Mouse (Mus musculus) limb, embryonic 13.5 days (tissue): ENCODE measurements around the gene Ppard. TPM values are rescaled to one million over a fixed set of nuclear protein-coding genes. Genes with fewer than 3 reads are reported as not detected.

Source experiments
- ATAC-seq: fragments of 200-750 bp; cut with Nextera tagmentation; 2 replicates; pipeline ENCODE4 v1.8.0; 2017; ENCODE audit warnings: low read depth, moderate number of reproducible peaks, moderate TSS enrichment; ENCODE audit not compliant: low FRiP score
- H3K27ac ChIP-seq: fragments of 300-500 bp; sonication (generic); 2 replicates; pipeline ENCODE4 v1.5.1; 2015; ENCODE audit warnings: inconsistent platforms, mild to moderate bottlenecking, moderate library complexity
- H3K27me3 ChIP-seq: fragments of 300-500 bp; sonication (generic); 2 replicates; pipeline ENCODE4 v1.6.1; 2015; ENCODE audit warnings: mild to moderate bottlenecking, inconsistent platforms
- H3K36me3 ChIP-seq: fragments of 300-500 bp; sonication (generic); 2 replicates; pipeline ENCODE4 v1.6.1; 2015; ENCODE audit warnings: inconsistent platforms, mild to moderate bottlenecking, moderate library complexity
- H3K4me1 ChIP-seq: fragments of 300-500 bp; sonication (generic); 2 replicates; pipeline ENCODE4 v1.6.1; 2015; ENCODE audit warnings: inconsistent platforms
- H3K4me2 ChIP-seq: fragments of 300-500 bp; sonication (generic); replicated peaks from 2 replicates; pipeline ENCODE4 v1.6.1; 2015; ENCODE audit warnings: inconsistent platforms, mild to moderate bottlenecking, moderate library complexity
- H3K4me3 ChIP-seq: fragments of 300-500 bp; sonication (generic); 2 replicates; pipeline ENCODE4 v1.5.1; 2015; ENCODE audit warnings: moderate library complexity, mild to moderate bottlenecking, inconsistent platforms
- H3K9ac ChIP-seq: fragments of 300-500 bp; sonication (generic); 2 replicates; pipeline ENCODE4 v1.6.1; 2015; ENCODE audit warnings: mild to moderate bottlenecking, inconsistent platforms
- H3K9me3 ChIP-seq: fragments of 300-500 bp; sonication (generic); 2 replicates; pipeline ENCODE4 v1.6.1; 2016; ENCODE audit warnings: inconsistent platforms
- WGBS: fragments of 180-500 bp; shearing (Covaris S2); methylation state at CpG from one replicate; pipeline ENCODE4 v1.1.7; 2015; 5-methylcytosine and 5-hydroxymethylcytosine counted together
- polyA plus RNA-seq: library from polyadenylated mRNA; unstranded; fragments of >200 nt; fragmentation: Nextera tagmentation; extraction: Ambion mirVana; gene quantifications from 2 replicates; pipeline ENCODE4 v1.2.1, GENCODE M21; 2015

Gene Ppard
- 3.0 and 3.4 TPM in 2 replicates for polyA plus RNA-seq

GRCm38 (mm10) chr17:28232475-28233060, at the start of gene Ppard:
Gene Ppard, plus strand, starts transcription at chr17:28232700.
- Histone ChIP-seq H3K27me3 (no peaks in the 10 kb centered on the region), H3K4me2 (peak within 1 kb of the TSS; percentile 77), H3K36me3 (peaks cover 24% of the 10 kb centered on the region), H3K4me1 (peaks cover 42% of the 10 kb centered on the region), H3K4me3 (peak within 1 kb of the TSS; percentile 81), H3K27ac (peak within 1 kb of the TSS; percentile 91), H3K9ac (peak within 1 kb of the TSS; percentile 97), H3K9me3 (no peaks in the 10 kb centered on the region)
- WGBS = under 1% methylated on average over 50 of the region's 57 CpGs
- ATAC-seq = peak; percentile 95

- H3K4me2 ChIP-seq = no peak overlapping the region
- no peaks in the 10 kb centered on the region for H3K27me3 ChIP-seq
- H3K36me3 ChIP-seq = peaks cover 15% of the 10 kb centered on the region
- WGBS = 76% methylated on average over 7 of the region's 7 CpGs
- no peak overlapping the region for H3K4me3 ChIP-seq
- no peak for ATAC-seq
- H3K27ac ChIP-seq = no peak overlapping the region; the same call in 1 of the 2 replicates
- no peaks in the 10 kb centered on the region for H3K9me3 ChIP-seq
- H3K9ac ChIP-seq = 0 out of 2 replicates have a peak overlapping the region, but pooled peaks have one; percentile 8
- H3K4me1 ChIP-seq = peaks cover 25% of the 10 kb centered on the region
These were observed 47.4 kb upstream of the Ppard start for GRCm38 (mm10) chr17:28184971-28185638.

GRCm38 (mm10) chr17:28188313-28188712, 44.2 kb upstream of the Ppard start:
- no peaks in the 10 kb centered on the region for H3K27me3 ChIP-seq
- WGBS = 90% methylated on average over 5 of the region's 5 CpGs
- no peak overlapping the region for H3K9ac ChIP-seq
- no peak for ATAC-seq
- peaks cover 43% of the 10 kb centered on the region for H3K36me3 ChIP-seq
- no peak overlapping the region for H3K27ac ChIP-seq
- H3K4me2 ChIP-seq = no peak overlapping the region
- no peak overlapping the region for H3K4me3 ChIP-seq
- peaks cover 5% of the 10 kb centered on the region; the same call in 1 of the 2 replicates for H3K4me1 ChIP-seq
- H3K9me3 ChIP-seq = no peaks in the 10 kb centered on the region

- no peak overlapping the region for H3K4me2 ChIP-seq
- no peak overlapping the region for H3K9ac ChIP-seq
- no peaks in the 10 kb centered on the region for H3K9me3 ChIP-seq
- no peak for ATAC-seq
- H3K27ac ChIP-seq = no peak overlapping the region
- peaks cover 75% of the 10 kb centered on the region for H3K36me3 ChIP-seq
- H3K4me3 ChIP-seq = no peak overlapping the region
- no peaks in the 10 kb centered on the region for H3K27me3 ChIP-seq
- WGBS = 79% methylated on average over 1 of the region's 1 CpGs
- H3K4me1 ChIP-seq = no peaks in the 10 kb centered on the region
These were observed 39.7 kb upstream of the Ppard start for GRCm38 (mm10) chr17:28192754-28193153.

GRCm38 (mm10) chr17:28193559-28193958, 38.9 kb upstream of the Ppard start:
- Histone ChIP-seq H3K4me2 (no peak overlapping the region), H3K27me3 (no peaks in the 10 kb centered on the region), H3K36me3 (peaks cover 83% of the 10 kb centered on the region), H3K9me3 (no peaks in the 10 kb centered on the region), H3K9ac (no peak overlapping the region), H3K4me1 (no peaks in the 10 kb centered on the region), H3K4me3 (no peak overlapping the region), H3K27ac (no peak overlapping the region)
- no peak for ATAC-seq
- 89% methylated on average over 3 of the region's 3 CpGs for WGBS

GRCm38 (mm10) chr17:28195033-28195432, 37.5 kb upstream of the Ppard start:
- no peak for ATAC-seq
- no peak overlapping the region for H3K4me2 ChIP-seq
- no peaks in the 10 kb centered on the region for H3K27me3 ChIP-seq
- no peak overlapping the region for H3K4me3 ChIP-seq
- peaks cover 88% of the 10 kb centered on the region for H3K36me3 ChIP-seq
- H3K4me1 ChIP-seq = no peaks in the 10 kb centered on the region
- no peak overlapping the region for H3K27ac ChIP-seq
- WGBS = 95% methylated on average over 10 of the region's 10 CpGs
- H3K9me3 ChIP-seq = no peaks in the 10 kb centered on the region
- H3K9ac ChIP-seq = no peak overlapping the region

GRCm38 (mm10) chr17:28197646-28198045, 34.9 kb upstream of the Ppard start:
- H3K4me1 ChIP-seq = no peaks in the 10 kb centered on the region
- no peak overlapping the region for H3K4me2 ChIP-seq
- ATAC-seq = no peak
- H3K9ac ChIP-seq = no peak overlapping the region
- H3K27me3 ChIP-seq = no peaks in the 10 kb centered on the region
- H3K27ac ChIP-seq = no peak overlapping the region
- WGBS = 69% methylated on average over 18 of the region's 18 CpGs
- no peaks in the 10 kb centered on the region for H3K9me3 ChIP-seq
- no peak overlapping the region for H3K4me3 ChIP-seq
- peaks cover 90% of the 10 kb centered on the region for H3K36me3 ChIP-seq

- Histone ChIP-seq H3K4me3 (no peak overlapping the region), H3K27me3 (no peaks in the 10 kb centered on the region), H3K36me3 (peaks cover 76% of the 10 kb centered on the region), H3K4me1 (peaks cover 4% of the 10 kb centered on the region), H3K4me2 (no peak overlapping the region), H3K27ac (no peak overlapping the region), H3K9me3 (no peaks in the 10 kb centered on the region), H3K9ac (no peak overlapping the region)
- ATAC-seq = no peak
- WGBS = 81% methylated on average over 14 of the region's 14 CpGs
These were observed 30.5 kb upstream of the Ppard start for GRCm38 (mm10) chr17:28201982-28202381.

GRCm38 (mm10) chr17:28204052-28204720, 28.3 kb upstream of the Ppard start:
- 38% methylated on average over 14 of the region's 14 CpGs for WGBS
- Histone ChIP-seq H3K4me1 (peaks cover 22% of the 10 kb centered on the region), H3K9me3 (no peaks in the 10 kb centered on the region), H3K27me3 (no peaks in the 10 kb centered on the region), H3K9ac (no peak overlapping the region), H3K4me3 (no peak overlapping the region), H3K27ac (no peak overlapping the region), H3K36me3 (peaks cover 57% of the 10 kb centered on the region), H3K4me2 (no peak overlapping the region)
- ATAC-seq = no peak

GRCm38 (mm10) chr17:28205443-28205842, 27.1 kb upstream of the Ppard start:
- Histone ChIP-seq H3K4me2 (no peak overlapping the region), H3K9me3 (no peaks in the 10 kb centered on the region), H3K27ac (no peak overlapping the region), H3K9ac (no peak overlapping the region), H3K4me1 (peaks cover 29% of the 10 kb centered on the region), H3K36me3 (peaks cover 46% of the 10 kb centered on the region), H3K27me3 (no peaks in the 10 kb centered on the region), H3K4me3 (no peak overlapping the region)
- 86% methylated on average over 8 of the region's 8 CpGs for WGBS
- ATAC-seq = no peak

GRCm38 (mm10) chr17:28207092-28207491, 25.4 kb upstream of the Ppard start:
- peak overlapping the region; percentile 75 for H3K4me2 ChIP-seq
- no peaks in the 10 kb centered on the region for H3K27me3 ChIP-seq
- H3K4me3 ChIP-seq = peak overlapping the region; percentile 46
- 64% methylated on average over 8 of the region's 8 CpGs for WGBS
- H3K27ac ChIP-seq = peak overlapping the region; percentile 87
- H3K36me3 ChIP-seq = peaks cover 29% of the 10 kb centered on the region
- no peaks in the 10 kb centered on the region for H3K9me3 ChIP-seq
- H3K4me1 ChIP-seq = peaks cover 29% of the 10 kb centered on the region
- peak overlapping the region; percentile 72 for H3K9ac ChIP-seq
- ATAC-seq = no peak

- peak within 1 kb of the TSS; percentile 72 for H3K9ac ChIP-seq
- no peaks in the 10 kb centered on the region for H3K27me3 ChIP-seq
- peak within 1 kb of the TSS; percentile 46 for H3K4me3 ChIP-seq
- ATAC-seq = peak; percentile 90
- peaks cover 22% of the 10 kb centered on the region for H3K36me3 ChIP-seq
- WGBS = 19% methylated on average over 26 of the region's 26 CpGs
- no peaks in the 10 kb centered on the region for H3K9me3 ChIP-seq
- peak within 1 kb of the TSS; percentile 87 for H3K27ac ChIP-seq
- peak within 1 kb of the TSS; percentile 75 for H3K4me2 ChIP-seq
- H3K4me1 ChIP-seq = peaks cover 29% of the 10 kb centered on the region
These were observed 24.7 kb upstream of the Ppard start, which contains the start of gene Def6 for GRCm38 (mm10) chr17:28207591-28208313. Gene Def6, plus strand, starts transcription at chr17:28207778.
